Mouse (Mus musculus) C2C12 (cell line): ENCODE results near the gene Nsmce1.

Experiments
- CTCF ChIP-seq: IDR thresholded peaks from one replicate; pipeline ENCODE4 v1.5.1; 2011; ENCODE audit not compliant: control insufficient read depth, insufficient read depth, insufficient read length
- USF1 ChIP-seq: IDR thresholded peaks from one replicate; pipeline ENCODE4 v1.6.1; 2011; ENCODE audit warnings: low read depth, mild to moderate bottlenecking, control low read depth, moderate library complexity

DNA sequence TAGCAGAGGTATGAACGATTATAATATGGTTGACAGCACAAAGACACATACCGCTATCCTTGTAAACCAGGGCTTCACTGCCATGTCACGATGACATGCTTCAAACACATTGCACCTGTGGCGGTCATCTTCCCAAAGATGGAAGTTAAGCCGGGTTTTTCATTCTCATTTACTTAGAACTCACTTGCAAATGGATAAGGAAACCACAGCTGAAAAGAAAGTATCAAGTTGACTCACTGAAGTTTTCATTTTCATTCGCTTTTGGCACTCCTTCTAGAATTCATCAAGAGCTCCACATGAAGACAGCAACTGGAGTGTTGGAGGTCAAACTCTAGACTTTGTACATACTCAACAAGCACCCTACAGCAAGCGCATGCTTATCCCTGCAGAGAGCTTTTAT, 9.5 kb upstream of the Nsmce1 start:
- TF ChIP-seq USF1, result no peak
- TF ChIP-seq CTCF, result no peak
